Mouse (Mus musculus) MEL (cell line): ENCODE results near the gene P2ry6. TPM values are rescaled to one million over a fixed set of nuclear protein-coding genes. Genes with fewer than 3 reads are reported as not detected.

Source experiments
- DNase-seq: peaks from one replicate; pipeline ENCODE4 v3.0.0; 2011; ENCODE audit warnings: low read depth, low spot score
- H3K27ac ChIP-seq: 2 replicates; pipeline ENCODE4 v1.5.1; 2012; ENCODE audit warnings: low read depth, mild to moderate bottlenecking, control low read depth, low read length, moderate library complexity; ENCODE audit not compliant: control insufficient read depth
- H3K27me3 ChIP-seq, 2 experiments: fragments of 150-350 bp in 1 of 2; sonication (generic) in 1 of 2; 2 replicates each; pipeline ENCODE4 v1.6.1; 2012; ENCODE audit warnings: low read length in 2 of 2, mild to moderate bottlenecking in 2 of 2, improper control_type of control experiment in 1 of 2, moderate library complexity in 1 of 2; ENCODE audit not compliant: insufficient read depth in 2 of 2, control insufficient read depth in 1 of 2
- H3K36me3 ChIP-seq, 2 experiments: 2 replicates each; pipeline ENCODE4 v1.6.1; 2012 to 2014; ENCODE audit warnings: low read length in 2 of 2, improper control_type of control experiment in 1 of 2, inconsistent platforms in 1 of 2, mild to moderate bottlenecking in 1 of 2; ENCODE audit not compliant: insufficient read depth in 2 of 2, control insufficient read depth in 1 of 2
- H3K4me1 ChIP-seq, 2 experiments: fragments of 150-350 bp in 1 of 2; sonication (generic) in 1 of 2; 2 replicates each; pipeline ENCODE4 v1.6.1; 2012; ENCODE audit warnings: low read length in 2 of 2, improper control_type of control experiment in 1 of 2, mild to moderate bottlenecking in 1 of 2; ENCODE audit not compliant: insufficient read depth in 2 of 2, control insufficient read depth in 1 of 2
- H3K4me3 ChIP-seq, 2 experiments: fragments of 150-350 bp in 1 of 2; sonication (generic) in 1 of 2; 2 replicates each; pipeline ENCODE4 v1.5.1; 2012; ENCODE audit warnings: low read depth in 2 of 2, low read length in 2 of 2, mild to moderate bottlenecking in 2 of 2, moderate library complexity in 2 of 2, control low read depth in 1 of 2, improper control_type of control experiment in 1 of 2; ENCODE audit not compliant: control insufficient read depth in 1 of 2, insufficient read depth in 1 of 2
- H3K79me2 ChIP-seq: 2 replicates; pipeline ENCODE4 v1.6.1; 2012; ENCODE audit warnings: mild to moderate bottlenecking, low read length, moderate library complexity; ENCODE audit not compliant: control insufficient read depth, poor library complexity, insufficient read depth
- H3K9ac ChIP-seq: 2 replicates; pipeline ENCODE4 v1.6.1; 2012; ENCODE audit warnings: low read depth, mild to moderate bottlenecking, control low read depth, low read length, moderate library complexity; ENCODE audit not compliant: control insufficient read depth, poor library complexity, severe bottlenecking
- H3K9me3 ChIP-seq: fragments of 150-350 bp; sonication (generic); replicated peaks from 2 replicates; pipeline ENCODE4 v1.6.1; 2012; ENCODE audit warnings: mild to moderate bottlenecking, low read length, improper control_type of control experiment, moderate library complexity; ENCODE audit not compliant: insufficient read depth
- BHLHE40 ChIP-seq: IDR thresholded peaks from 2 replicates; pipeline ENCODE4 v1.6.1; 2012; ENCODE audit warnings: low read depth, mild to moderate bottlenecking, inconsistent platforms, low read length, improper control_type of control experiment, borderline replicate concordance
- CHD1 ChIP-seq: IDR thresholded peaks from 2 replicates; pipeline ENCODE4 v1.6.1; 2012; ENCODE audit warnings: low read depth, mild to moderate bottlenecking, inconsistent platforms, low read length, improper control_type of control experiment
- ETS1 ChIP-seq: IDR thresholded peaks from 2 replicates; pipeline ENCODE4 v1.6.1; 2012; ENCODE audit warnings: low read depth, mild to moderate bottlenecking, inconsistent platforms, low read length, improper control_type of control experiment, moderate library complexity
- GABPA ChIP-seq: IDR thresholded peaks from 2 replicates; pipeline ENCODE4 v1.6.1; 2012; ENCODE audit warnings: low read depth, mild to moderate bottlenecking, inconsistent platforms, low read length, improper control_type of control experiment, moderate library complexity
- GATA1 ChIP-seq: IDR thresholded peaks from 2 replicates; pipeline ENCODE4 v1.6.1; 2011; ENCODE audit warnings: low read depth, low read length, improper control_type of control experiment
- KAT2A ChIP-seq: conservative IDR thresholded peaks from 2 replicates; pipeline ENCODE4 v1.6.1; 2012; ENCODE audit warnings: low read depth, low read length, improper control_type of control experiment, inconsistent platforms
- MAFK ChIP-seq: IDR thresholded peaks from 2 replicates; pipeline ENCODE4 v1.6.1; 2011; ENCODE audit warnings: low read depth, mild to moderate bottlenecking, low read length, improper control_type of control experiment, borderline replicate concordance
- MAZ ChIP-seq: IDR thresholded peaks from 2 replicates; pipeline ENCODE4 v1.6.1; 2012; ENCODE audit warnings: low read depth, mild to moderate bottlenecking, inconsistent platforms, low read length, improper control_type of control experiment
- MEF2A ChIP-seq: IDR thresholded peaks from 2 replicates; pipeline ENCODE4 v1.6.1; 2014; ENCODE audit warnings: low read depth, mild to moderate bottlenecking, inconsistent platforms, low read length, improper control_type of control experiment; ENCODE audit not compliant: poor library complexity, insufficient replicate concordance, severe bottlenecking; ENCODE audit errors: extremely low read depth
- MXI1 ChIP-seq: IDR thresholded peaks from 2 replicates; pipeline ENCODE4 v1.6.1; 2011; ENCODE audit warnings: mild to moderate bottlenecking, low read depth, low read length, improper control_type of control experiment
- MYB ChIP-seq: IDR thresholded peaks from 2 replicates; pipeline ENCODE4 v1.6.1; 2011; ENCODE audit warnings: mild to moderate bottlenecking, low read depth, low read length, improper control_type of control experiment
- MYC ChIP-seq: IDR thresholded peaks from 2 replicates; pipeline ENCODE4 v1.6.1; 2011; ENCODE audit warnings: low read depth, mild to moderate bottlenecking, low read length, improper control_type of control experiment, moderate library complexity
- NELFE ChIP-seq: IDR thresholded peaks from 2 replicates; pipeline ENCODE4 v1.6.1; 2011; ENCODE audit warnings: low read depth, low read length, improper control_type of control experiment
- NRF1 ChIP-seq: IDR thresholded peaks from 2 replicates; pipeline ENCODE4 v1.6.1; 2014; ENCODE audit warnings: low read depth, mild to moderate bottlenecking, inconsistent platforms, low read length, improper control_type of control experiment, moderate library complexity; ENCODE audit not compliant: poor library complexity, insufficient read depth, severe bottlenecking
- POLR2A ChIP-seq, 2 experiments: IDR thresholded peaks; 2 replicates each; pipeline ENCODE4 v1.6.1; 2011 to 2012; ENCODE audit warnings: low read length in 2 of 2, mild to moderate bottlenecking in 2 of 2, control low read depth in 1 of 2, improper control_type of control experiment in 1 of 2, low read depth in 1 of 2, moderate library complexity in 1 of 2; ENCODE audit not compliant: control insufficient read depth in 1 of 2, insufficient read depth in 1 of 2, poor library complexity in 1 of 2
- POLR2AphosphoS2 ChIP-seq: IDR thresholded peaks from 2 replicates; pipeline ENCODE4 v1.6.1; 2011; ENCODE audit warnings: low read length, improper control_type of control experiment
- RAD21 ChIP-seq: IDR thresholded peaks from 2 replicates; pipeline ENCODE4 v1.6.1; 2011; ENCODE audit warnings: mild to moderate bottlenecking, low read depth, low read length, improper control_type of control experiment
- TAL1 ChIP-seq: IDR thresholded peaks from 2 replicates; pipeline ENCODE4 v1.6.1; 2012; ENCODE audit warnings: mild to moderate bottlenecking, inconsistent platforms, low read length, moderate library complexity, mixed read lengths
- USF1 ChIP-seq: IDR thresholded peaks from 2 replicates; pipeline ENCODE4 v1.6.1; 2014; ENCODE audit warnings: low read depth, mild to moderate bottlenecking, inconsistent platforms, low read length, improper control_type of control experiment, moderate library complexity
- ZKSCAN1 ChIP-seq: IDR thresholded peaks from 2 replicates; pipeline ENCODE4 v1.6.1; 2012; ENCODE audit warnings: low read depth, mild to moderate bottlenecking, inconsistent platforms, low read length, improper control_type of control experiment, moderate library complexity
- polyA plus RNA-seq, 2 experiments: library from polyadenylated mRNA; stranded (reverse) in 1 of 2; unstranded in 1 of 2; fragments of >175 nt in 1 of 2; fragments of >200 nt in 1 of 2; gene quantifications; 2 replicates each; pipeline versions ENCODE4 v1.2.1 to v1.2.4; 2012; ENCODE audit warnings: low replicate concordance in 2 of 2, low read depth in 1 of 2; ENCODE audit not compliant: insufficient read length in 2 of 2, insufficient read depth in 1 of 2, missing spikeins in 1 of 2
- total RNA-seq: library from RNA; depleted of rRNA; stranded (reverse); fragments of 300-350 nt; gene quantifications from 2 replicates; pipeline ENCODE4 v1.2.3, GENCODE M21; 2012; rRNA removed

Gene P2ry6
- not detected in 2 replicates for total RNA-seq
- not detected for polyA plus RNA-seq

DNA sequence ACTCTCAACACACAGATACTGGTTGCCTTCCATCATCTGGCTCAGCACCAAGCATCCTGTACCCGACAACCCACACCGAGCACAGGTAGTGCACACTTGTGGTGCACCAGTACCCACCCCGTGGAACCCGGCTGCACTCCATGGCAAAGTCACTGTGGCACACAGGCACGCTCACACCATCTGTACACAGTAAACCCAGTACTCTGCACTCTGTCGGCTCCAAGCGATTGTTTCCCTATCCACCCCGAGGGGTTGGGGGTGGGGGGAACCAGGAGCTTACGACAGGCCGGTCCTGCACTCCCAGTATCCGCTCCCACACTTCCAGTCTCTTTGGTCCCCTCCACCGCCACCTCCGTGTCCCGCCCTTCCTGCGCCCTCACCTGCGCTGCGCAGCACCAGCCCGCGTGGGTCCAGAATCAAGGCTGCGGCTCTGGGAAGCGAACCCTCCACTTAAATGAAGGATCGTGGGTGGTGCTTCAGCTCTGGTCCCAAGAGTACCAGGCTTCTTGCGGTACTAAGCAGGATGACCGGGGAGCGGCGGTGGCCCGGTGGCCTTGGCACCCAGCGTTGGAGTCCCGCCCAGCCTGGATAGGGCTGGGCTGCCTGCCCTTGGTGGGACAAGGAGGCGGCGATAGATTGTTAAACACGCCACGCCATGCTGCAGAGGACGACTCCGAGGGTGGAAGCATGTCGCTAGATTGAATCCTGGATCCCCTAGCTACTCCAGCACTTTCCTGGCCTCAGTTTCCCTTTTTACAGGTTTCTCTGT, at the start of gene P2ry6:
TSS of gene P2ry6 (minus strand) at position 515 of the 769 bp plus-strand sequence.
- H3K4me3 ChIP-seq = no peak within 1 kb of the TSS
- TF ChIP-seq POLR2AphosphoS2 = no peak
- no peak for TF ChIP-seq MAZ
- TF ChIP-seq MXI1 = no peak
- TF ChIP-seq NRF1 = no peak
- no peak for TF ChIP-seq POLR2A (IDR thresholded peaks at IDR 0.05; ENCODE audit: control insufficient read depth in 1 of 2, insufficient read depth in 1 of 2, low read depth in 1 of 2, low read length in 2 of 2, poor library complexity in 1 of 2)
- TF ChIP-seq CHD1 = no peak
- TF ChIP-seq NELFE = no peak
- peaks cover 0 to 2% of the 10 kb centered on the region in 2 experiments; a peak in 1 of 4 replicates for H3K27me3 ChIP-seq

DNA sequence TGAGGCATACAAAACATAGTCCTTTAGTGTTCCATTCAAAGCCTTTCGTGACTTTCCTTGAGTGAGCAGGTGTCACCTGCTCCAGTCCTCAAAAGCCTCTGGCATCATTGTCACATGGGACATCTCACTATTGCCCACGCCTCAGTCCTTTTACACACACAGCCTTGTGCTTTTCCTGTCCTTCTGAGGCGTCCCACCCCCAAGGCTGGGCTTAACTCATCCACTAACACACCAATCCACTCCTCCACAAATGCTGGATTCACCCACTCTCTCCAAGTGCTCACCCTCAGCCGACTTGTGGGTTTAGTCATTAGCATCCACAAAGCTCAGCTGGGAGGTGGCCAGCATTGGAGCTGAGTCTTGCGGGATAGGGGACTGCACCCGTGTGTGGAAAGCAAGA, 43.0 kb upstream of the P2ry6 start:
- H3K27me3 ChIP-seq = peaks cover 4 to 8% of the 10 kb centered on the region in 2 experiments; a peak in 3 of 4 replicates
- H3K4me1 ChIP-seq = no peaks in the 10 kb centered on the region
- no peak overlapping the region for H3K4me3 ChIP-seq
- no peak overlapping the region for H3K9ac ChIP-seq
- no peak for DNase-seq
- TF ChIP-seq GABPA = no peak
- no peak for TF ChIP-seq RAD21
- TF ChIP-seq CHD1 = no peak
- TF ChIP-seq KAT2A = no peak
- TF ChIP-seq MAZ = no peak
- no peak for TF ChIP-seq GATA1
- TF ChIP-seq MYC = no peak
- no peaks in the 10 kb centered on the region for H3K36me3 ChIP-seq
- H3K79me2 ChIP-seq = no peaks in the 10 kb centered on the region
- H3K9me3 ChIP-seq = no peaks in the 10 kb centered on the region
- H3K27ac ChIP-seq = no peak overlapping the region

More for the DNA sequence above, at the start of gene P2ry6:
- H3K9ac ChIP-seq = no peak within 1 kb of the TSS
- H3K36me3 ChIP-seq = no peaks in the 10 kb centered on the region
- H3K27ac ChIP-seq = no peak within 1 kb of the TSS
- DNase-seq = no peak
- no peaks in the 10 kb centered on the region for H3K4me1 ChIP-seq
- H3K9me3 ChIP-seq = no peaks in the 10 kb centered on the region
- no peaks in the 10 kb centered on the region for H3K79me2 ChIP-seq

DNA sequence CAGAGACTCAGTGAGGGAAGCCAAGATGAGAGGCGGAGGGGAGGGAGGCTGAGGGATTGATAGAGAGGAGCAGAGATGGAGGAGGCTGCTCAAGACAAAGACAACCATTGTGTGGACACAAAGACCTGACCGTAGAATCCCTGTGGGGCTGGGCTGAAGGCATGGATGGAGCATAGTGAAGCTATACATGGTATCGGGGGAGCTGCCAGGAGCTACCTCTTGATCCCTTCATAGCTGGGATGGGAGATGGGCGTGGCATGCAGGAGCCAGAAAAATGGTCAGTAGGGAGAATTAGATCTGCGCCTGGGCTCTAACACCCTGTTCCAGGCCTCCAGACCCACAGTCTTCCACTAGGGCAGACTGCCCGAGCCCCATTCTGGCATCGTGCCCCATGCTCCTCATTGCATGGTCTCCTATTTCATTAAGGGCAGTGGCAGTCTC, 42.6 kb upstream of the P2ry6 start:
- no peak for TF ChIP-seq TAL1
- TF ChIP-seq MYB = no peak
- TF ChIP-seq ZKSCAN1 = no peak
- no peak for TF ChIP-seq GABPA
- TF ChIP-seq BHLHE40 = no peak
- TF ChIP-seq MYC = no peak
- no peak for TF ChIP-seq USF1
- TF ChIP-seq MEF2A = no peak
- no peak for TF ChIP-seq ETS1
- TF ChIP-seq MAFK = no peak
- no peak for DNase-seq
- Histone ChIP-seq H3K27ac (no peak overlapping the region), H3K27me3 (peaks cover 4 to 8% of the 10 kb centered on the region in 2 experiments; a peak in 3 of 4 replicates), H3K79me2 (no peaks in the 10 kb centered on the region), H3K4me3 (no peak overlapping the region), H3K4me1 (no peaks in the 10 kb centered on the region), H3K9ac (no peak overlapping the region), H3K9me3 (no peaks in the 10 kb centered on the region), H3K36me3 (no peaks in the 10 kb centered on the region)
